Mouse (Mus musculus) stomach, postnatal 0 days (tissue): ENCODE measurements at regions not wholly inside any gene's neighbourhood (a gene's known extent, or its start where the extent isn't known, plus 50 kb on each side); places are given as distances from the start of the nearest gene placed in this dataset.

Source experiments
- ATAC-seq: fragments of 200-750 bp; cut with Nextera tagmentation; 2 replicates; pipeline ENCODE4 v1.8.0; 2017; ENCODE audit not compliant: low FRiP score, low TSS enrichment
- DNase-seq: peaks from one replicate; pipeline ENCODE4 v3.0.0-alpha.2; 2016; ENCODE audit warnings: low spot score
- H3K27ac ChIP-seq: fragments of 300-500 bp; sonication (generic); replicated peaks from 2 replicates; pipeline ENCODE4 v1.5.1; 2014; ENCODE audit warnings: mild to moderate bottlenecking, control low read depth
- H3K27me3 ChIP-seq: fragments of 300-500 bp; sonication (generic); 2 replicates; pipeline ENCODE4 v1.6.1; 2014; ENCODE audit warnings: low read length; ENCODE audit not compliant: control insufficient read depth, insufficient read depth
- H3K36me3 ChIP-seq: fragments of 300-500 bp; sonication (generic); 2 replicates; pipeline ENCODE4 v1.6.1; 2014; ENCODE audit warnings: low read length, mixed read lengths; ENCODE audit not compliant: control insufficient read depth, insufficient read depth
- H3K4me1 ChIP-seq: fragments of 300-500 bp; sonication (generic); replicated peaks from 2 replicates; pipeline ENCODE4 v1.6.1; 2014; ENCODE audit warnings: antibody characterized with exemption; ENCODE audit not compliant: control insufficient read depth, insufficient read depth
- H3K4me2 ChIP-seq: fragments of 300-500 bp; sonication (generic); replicated peaks from 2 replicates; pipeline ENCODE4 v1.6.1; 2014; ENCODE audit warnings: low read depth, mild to moderate bottlenecking, control low read depth, moderate library complexity
- H3K4me3 ChIP-seq: fragments of 300-500 bp; sonication (generic); 2 replicates; pipeline ENCODE4 v1.5.1; 2014; ENCODE audit warnings: low read depth, low read length, control low read depth
- H3K9ac ChIP-seq: fragments of 300-500 bp; sonication (generic); 2 replicates; pipeline ENCODE4 v1.6.1; 2014; ENCODE audit warnings: mild to moderate bottlenecking, low read length, control low read depth, mixed read lengths
- H3K9me3 ChIP-seq: fragments of 300-500 bp; sonication (generic); 2 replicates; pipeline ENCODE4 v1.6.1; 2016; ENCODE audit warnings: low read length; ENCODE audit not compliant: control insufficient read depth
- CTCF ChIP-seq: IDR thresholded peaks from 2 replicates; pipeline ENCODE4 v1.5.1; 2016; ENCODE audit warnings: antibody characterized with exemption, low read depth, mild to moderate bottlenecking, moderate library complexity
- EP300 ChIP-seq: optimal IDR thresholded peaks from 2 replicates; pipeline ENCODE3; 2016; ENCODE audit warnings: antibody characterized with exemption
- WGBS: fragments of 180-500 bp; shearing (Covaris S2); extraction: QIAGEN DNeasy Blood & Tissue Kit; methylation state at CpG from one replicate; pipeline ENCODE4 v1.1.7; 2014; 5-methylcytosine and 5-hydroxymethylcytosine counted together

GRCm38 (mm10) chr2:180390216-180390996, 55.9 kb upstream of the Gata5 start:
- no peak for TF ChIP-seq EP300
- no peak for TF ChIP-seq CTCF
- no peak for ATAC-seq
- no peak overlapping the region for H3K9ac ChIP-seq
- no peak overlapping the region for H3K27ac ChIP-seq
- no peaks in the 10 kb centered on the region for H3K36me3 ChIP-seq
- WGBS, result 60% methylated on average over 15 of the region's 15 CpGs
- no peaks in the 10 kb centered on the region for H3K4me1 ChIP-seq
- no peaks in the 10 kb centered on the region for H3K27me3 ChIP-seq
- H3K9me3 ChIP-seq, result no peaks in the 10 kb centered on the region
- no peak for DNase-seq
- H3K4me2 ChIP-seq, result no peak overlapping the region
- H3K4me3 ChIP-seq, result no peak overlapping the region

GRCm38 (mm10) chr2:180389486-180389885, 55.0 kb upstream of the Gata5 start:
- Histone ChIP-seq H3K4me3 (no peak overlapping the region), H3K27ac (no peak overlapping the region), H3K27me3 (no peaks in the 10 kb centered on the region), H3K36me3 (no peaks in the 10 kb centered on the region), H3K9ac (no peak overlapping the region), H3K4me2 (no peak overlapping the region), H3K4me1 (no peaks in the 10 kb centered on the region; the same call in 1 of the 2 replicates), H3K9me3 (no peaks in the 10 kb centered on the region)
- ATAC-seq (no peak), DNase-seq (no peak)
- no peak for TF ChIP-seq CTCF
- TF ChIP-seq EP300, result no peak
- 35% methylated on average over 2 of the region's 2 CpGs for WGBS

- DNase-seq (no peak), ATAC-seq (no peak)
- H3K9me3 ChIP-seq, result no peaks in the 10 kb centered on the region
- H3K9ac ChIP-seq, result no peak overlapping the region
- no peak for TF ChIP-seq EP300
- no peak for TF ChIP-seq CTCF
- WGBS, result 66% methylated on average over 12 of the region's 12 CpGs
- peak overlapping the region; percentile 14; the same call in 1 of the 2 replicates for H3K4me2 ChIP-seq
- no peaks in the 10 kb centered on the region for H3K36me3 ChIP-seq
- H3K27ac ChIP-seq, result no peak overlapping the region
- no peaks in the 10 kb centered on the region; the same call in 1 of the 2 replicates for H3K4me1 ChIP-seq
- H3K27me3 ChIP-seq, result no peaks in the 10 kb centered on the region
- H3K4me3 ChIP-seq, result no peak overlapping the region
Observed at GRCm38 (mm10) chr2:180389013-180389412, 54.5 kb upstream of the Gata5 start.

- no peaks in the 10 kb centered on the region for H3K36me3 ChIP-seq
- no peak overlapping the region for H3K4me2 ChIP-seq
- ATAC-seq, result no peak
- WGBS, result 66% methylated on average over 5 of the region's 5 CpGs
- no peaks in the 10 kb centered on the region for H3K9me3 ChIP-seq
- TF ChIP-seq CTCF (no peak), EP300 (no peak)
- no peak overlapping the region for H3K4me3 ChIP-seq
- H3K27ac ChIP-seq, result no peak overlapping the region
- no peaks in the 10 kb centered on the region for H3K27me3 ChIP-seq
- no peak for DNase-seq
- H3K4me1 ChIP-seq, result no peaks in the 10 kb centered on the region; the same call in 1 of the 2 replicates
- H3K9ac ChIP-seq, result no peak overlapping the region
Observed at GRCm38 (mm10) chr2:180388122-180388521, 53.6 kb upstream of the Gata5 start.

- Histone ChIP-seq H3K4me3 (no peak overlapping the region), H3K9ac (no peak overlapping the region), H3K27ac (no peak overlapping the region), H3K9me3 (no peaks in the 10 kb centered on the region), H3K27me3 (no peaks in the 10 kb centered on the region), H3K4me2 (peak overlapping the region; percentile 52), H3K36me3 (no peaks in the 10 kb centered on the region), H3K4me1 (no peaks in the 10 kb centered on the region; the same call in 1 of the 2 replicates)
- ATAC-seq, result no peak
- 45% methylated on average over 2 of the region's 2 CpGs for WGBS
- TF ChIP-seq EP300 (no peak), CTCF (no peak)
- DNase-seq, result no peak
Observed at GRCm38 (mm10) chr2:180387305-180387704, 52.8 kb upstream of the Gata5 start.

GRCm38 (mm10) chr2:180385967-180386688, 51.6 kb upstream of the Gata5 start:
- Histone ChIP-seq H3K9ac (peak overlapping the region; percentile 63), H3K9me3 (no peaks in the 10 kb centered on the region), H3K4me2 (peak overlapping the region; percentile 52), H3K4me3 (peak overlapping the region; percentile 43), H3K27me3 (no peaks in the 10 kb centered on the region), H3K4me1 (no peaks in the 10 kb centered on the region; the same call in 1 of the 2 replicates), H3K36me3 (no peaks in the 10 kb centered on the region), H3K27ac (peak overlapping the region; percentile 73)
- no peak for TF ChIP-seq EP300
- 0 out of 2 replicates have a peak, but pooled peaks have one; percentile 2 for TF ChIP-seq CTCF
- DNase-seq, result peak; percentile 19
- ATAC-seq, result peak; percentile 56; the same call in 1 of the 2 replicates
- 1% methylated on average over 34 of the region's 35 CpGs for WGBS
